Mouse (Mus musculus): ENCODE measurements at regions not wholly inside any gene's neighbourhood (a gene's known extent, or its start where the extent isn't known, plus 50 kb on each side); places are given as distances from the start of the nearest gene placed in this dataset. TPM values are rescaled to one million over a fixed set of nuclear protein-coding genes. Genes with fewer than 3 reads are reported as not detected.

DNA sequence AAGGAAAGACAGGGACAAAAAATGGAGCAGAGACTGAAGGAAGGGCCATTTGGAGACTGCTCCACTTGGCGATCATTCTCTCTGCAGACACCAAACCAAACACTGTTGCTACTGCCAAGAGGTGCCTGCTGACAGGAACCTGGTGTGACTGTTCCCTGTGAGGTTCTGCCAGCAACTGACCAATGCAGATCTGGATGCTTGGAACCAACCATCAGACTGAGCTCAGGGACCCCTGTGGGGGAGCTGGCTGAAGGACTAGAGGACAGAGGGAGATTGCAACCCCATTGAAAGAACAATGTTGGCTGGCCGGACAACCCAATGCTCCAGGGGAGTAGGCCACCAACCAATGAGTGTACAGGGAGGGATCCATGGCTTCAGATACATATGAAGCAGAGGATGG lies 139.2 kb upstream of the Cep126 start:
- no peaks in the 10 kb centered on the region for H3K27me3 ChIP-seq
- no peak for ATAC-seq (ENCODE audit: low FRiP score)
- H3K4me3 ChIP-seq (replicated peaks): no peak overlapping the region
- no peaks in the 10 kb centered on the region for H3K36me3 ChIP-seq (replicated peaks)
- H3K27ac ChIP-seq: no peak overlapping the region
- WGBS: 97% methylated on average over 2 of the region's 2 CpGs
- no peaks in the 10 kb centered on the region for H3K9me3 ChIP-seq
- no peaks in the 10 kb centered on the region for H3K4me1 ChIP-seq
- no peak overlapping the region for H3K4me2 ChIP-seq
- H3K9ac ChIP-seq: no peak overlapping the region

DNA sequence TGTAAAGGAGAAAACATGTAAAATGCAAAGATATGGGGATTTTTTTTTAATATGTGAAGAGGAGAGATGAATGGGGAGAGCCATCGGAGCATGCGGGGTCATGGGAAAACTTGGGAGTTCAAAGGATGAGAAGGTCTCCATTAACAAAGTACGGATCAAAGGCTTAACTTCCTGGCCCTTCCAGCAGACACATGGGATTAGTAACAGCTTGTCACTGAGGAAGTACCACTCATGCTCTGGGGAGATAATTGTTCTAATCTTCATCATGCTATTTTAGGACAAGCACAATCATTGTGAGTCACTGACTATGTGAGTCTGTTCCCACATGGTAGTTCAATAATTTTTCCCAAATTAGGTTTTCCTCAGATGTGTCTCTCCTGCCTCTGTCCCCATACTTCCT lies 115.4 kb upstream of the Cep126 start:
- H3K4me2 ChIP-seq: no peak overlapping the region
- no peak for ATAC-seq (ENCODE audit: low FRiP score)
- 81% methylated on average over 3 of the region's 3 CpGs for WGBS

DNA sequence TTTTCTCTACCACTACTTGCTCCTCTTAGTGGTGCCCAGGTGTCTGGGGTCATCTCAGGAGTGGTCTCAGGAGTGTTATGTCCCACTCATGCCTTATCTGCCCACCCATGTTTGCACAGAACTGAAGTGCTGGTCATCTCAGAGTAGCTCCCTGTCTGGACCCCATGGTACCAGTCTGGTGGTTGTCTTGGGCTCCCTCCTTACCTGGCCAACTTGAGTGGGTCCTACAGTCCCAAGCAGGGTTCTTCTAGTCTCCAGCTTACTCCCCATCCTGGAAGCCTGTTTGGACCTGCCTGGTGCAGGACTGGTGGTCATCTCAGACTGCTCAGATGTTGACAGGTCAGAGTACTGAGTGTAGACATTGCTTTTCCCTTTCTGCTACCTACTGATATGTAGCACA lies 94.0 kb upstream of the Cep126 start:
- Histone ChIP-seq H3K9me3 (no peaks in the 10 kb centered on the region), H3K4me2 (no peak overlapping the region)
- no peak for ATAC-seq (ENCODE audit: low FRiP score)

More for the DNA sequence above, 115.4 kb upstream of the Cep126 start:
- H3K36me3 ChIP-seq (replicated peaks): no peaks in the 10 kb centered on the region
- no peaks in the 10 kb centered on the region for H3K4me1 ChIP-seq
- no peak overlapping the region for H3K4me3 ChIP-seq (replicated peaks)
- no peaks in the 10 kb centered on the region for H3K27me3 ChIP-seq
- no peak overlapping the region for H3K9ac ChIP-seq
- no peak overlapping the region for H3K27ac ChIP-seq
- H3K9me3 ChIP-seq: no peaks in the 10 kb centered on the region

DNA sequence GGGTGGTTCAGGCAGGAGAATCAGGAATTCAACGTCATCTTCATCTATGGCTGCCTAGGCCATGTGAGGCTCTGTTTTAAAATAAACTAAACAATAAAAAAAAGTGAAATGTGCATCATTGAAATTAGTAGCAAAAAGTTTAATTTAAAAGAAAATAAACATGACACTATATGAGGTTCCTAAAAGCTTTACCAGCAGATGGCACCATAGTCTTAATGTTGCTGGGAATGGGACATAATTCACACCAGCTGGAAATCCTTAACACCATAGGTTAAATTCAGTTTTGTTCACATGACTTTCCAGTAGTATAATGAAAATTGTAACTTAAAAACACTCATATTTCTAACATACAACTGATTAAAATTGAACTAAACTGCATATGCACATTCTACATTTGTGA lies 92.3 kb upstream of the Cep126 start:
- H3K4me2 ChIP-seq: no peak overlapping the region
- no peak overlapping the region for H3K27ac ChIP-seq
- no peaks in the 10 kb centered on the region for H3K4me1 ChIP-seq
- WGBS: 33% methylated on average over 1 of the region's 1 CpGs
- no peaks in the 10 kb centered on the region for H3K27me3 ChIP-seq
- peak; percentile 64; the same call in 1 of the 2 replicates for ATAC-seq (ENCODE audit: low FRiP score)
- no peak overlapping the region for H3K9ac ChIP-seq
- H3K9me3 ChIP-seq: no peaks in the 10 kb centered on the region
- H3K36me3 ChIP-seq (replicated peaks): no peaks in the 10 kb centered on the region
- no peak overlapping the region for H3K4me3 ChIP-seq (replicated peaks)

More for the DNA sequence above, 94.0 kb upstream of the Cep126 start:
- H3K4me3 ChIP-seq (replicated peaks): no peak overlapping the region
- no peak overlapping the region for H3K27ac ChIP-seq
- no peaks in the 10 kb centered on the region for H3K27me3 ChIP-seq
- H3K9ac ChIP-seq: no peak overlapping the region
- no peaks in the 10 kb centered on the region for H3K36me3 ChIP-seq (replicated peaks)
- no peaks in the 10 kb centered on the region for H3K4me1 ChIP-seq

DNA sequence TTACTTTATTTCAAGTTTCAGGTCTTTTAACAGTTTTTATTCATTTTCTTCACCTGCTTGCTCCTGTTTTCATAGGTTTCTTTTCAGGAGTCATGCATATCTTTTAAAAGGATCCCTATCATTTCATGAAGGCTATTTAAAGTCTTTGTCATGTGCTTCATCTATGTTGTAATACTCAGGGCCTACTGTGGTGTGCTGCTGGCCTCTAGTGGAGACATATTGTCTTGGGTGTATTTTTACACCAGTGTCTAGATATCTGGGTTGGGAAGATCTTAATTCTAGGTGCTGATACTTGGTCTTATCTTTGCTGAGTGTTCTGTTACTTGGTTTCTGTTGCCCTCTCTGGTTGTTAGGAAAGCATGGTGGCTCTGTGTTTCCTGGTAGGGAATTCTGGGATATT lies 74.8 kb upstream of the Cep126 start:
- no peak overlapping the region for H3K27ac ChIP-seq
- no peak overlapping the region for H3K4me3 ChIP-seq (replicated peaks)
- no peak overlapping the region for H3K4me2 ChIP-seq
- no peaks in the 10 kb centered on the region for H3K36me3 ChIP-seq (replicated peaks)
- no peaks in the 10 kb centered on the region for H3K27me3 ChIP-seq
- H3K4me1 ChIP-seq: no peaks in the 10 kb centered on the region
- no peak overlapping the region for H3K9ac ChIP-seq
- no peak for ATAC-seq (ENCODE audit: low FRiP score)
- no peaks in the 10 kb centered on the region for H3K9me3 ChIP-seq

DNA sequence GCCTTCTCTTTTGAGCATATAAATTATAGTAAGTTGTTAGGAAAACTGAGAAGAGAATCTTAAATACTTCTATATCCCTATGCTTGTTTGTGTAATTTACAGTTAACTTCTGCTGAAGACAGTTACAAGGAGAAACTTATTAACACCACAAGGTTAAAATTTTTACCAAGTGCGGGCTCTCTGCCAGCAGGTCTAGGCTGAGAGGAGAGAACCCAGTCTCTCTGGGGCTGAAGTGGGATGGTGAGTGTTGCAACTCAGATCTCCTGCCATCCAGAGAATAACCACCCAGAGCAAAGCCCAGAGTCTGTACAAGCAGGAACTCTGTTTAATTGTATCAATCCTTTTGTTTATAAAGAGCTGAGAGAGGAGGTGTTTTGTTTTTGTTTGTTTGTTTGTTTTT lies 51.3 kb upstream of the Cep126 start:
- no peak overlapping the region for H3K9ac ChIP-seq
- H3K4me3 ChIP-seq (replicated peaks): no peak overlapping the region
- H3K27ac ChIP-seq: no peak overlapping the region
- WGBS: 90% methylated on average over 1 of the region's 1 CpGs
- H3K4me1 ChIP-seq: no peaks in the 10 kb centered on the region
- no peak overlapping the region for H3K4me2 ChIP-seq
- H3K27me3 ChIP-seq: no peaks in the 10 kb centered on the region
- H3K36me3 ChIP-seq (replicated peaks): no peaks in the 10 kb centered on the region
- ATAC-seq (ENCODE audit: low FRiP score): no peak
- no peaks in the 10 kb centered on the region for H3K9me3 ChIP-seq

MicroRNA genes in the stretch of these regions (microRNA counts, 519-probe panel; counts per million panel counts)
- microRNA mmu-miR-1899: not detected

Small RNAs in the stretch of these regions (microRNA-seq; reads per million reads assigned to microRNA genes)
- not detected for gene Mir1899
